Mouse (Mus musculus) ZHBTc4 (cell line): ENCODE results near the gene Vps52.
A peak's percentile ranks its signal among the peaks of the same experiment; 100 is the strongest.
"Not testable (repeated sequence)": the region's sequence is repeated elsewhere in the genome, so short reads cannot be mapped to it uniquely, and the experiment has no call there.

Experiments used
- DNase-seq: peaks from one replicate; pipeline ENCODE4 v3.0.0-alpha.2; 2011; ENCODE audit warnings: low read depth, low spot score

The Vps52 gene

DNA sequence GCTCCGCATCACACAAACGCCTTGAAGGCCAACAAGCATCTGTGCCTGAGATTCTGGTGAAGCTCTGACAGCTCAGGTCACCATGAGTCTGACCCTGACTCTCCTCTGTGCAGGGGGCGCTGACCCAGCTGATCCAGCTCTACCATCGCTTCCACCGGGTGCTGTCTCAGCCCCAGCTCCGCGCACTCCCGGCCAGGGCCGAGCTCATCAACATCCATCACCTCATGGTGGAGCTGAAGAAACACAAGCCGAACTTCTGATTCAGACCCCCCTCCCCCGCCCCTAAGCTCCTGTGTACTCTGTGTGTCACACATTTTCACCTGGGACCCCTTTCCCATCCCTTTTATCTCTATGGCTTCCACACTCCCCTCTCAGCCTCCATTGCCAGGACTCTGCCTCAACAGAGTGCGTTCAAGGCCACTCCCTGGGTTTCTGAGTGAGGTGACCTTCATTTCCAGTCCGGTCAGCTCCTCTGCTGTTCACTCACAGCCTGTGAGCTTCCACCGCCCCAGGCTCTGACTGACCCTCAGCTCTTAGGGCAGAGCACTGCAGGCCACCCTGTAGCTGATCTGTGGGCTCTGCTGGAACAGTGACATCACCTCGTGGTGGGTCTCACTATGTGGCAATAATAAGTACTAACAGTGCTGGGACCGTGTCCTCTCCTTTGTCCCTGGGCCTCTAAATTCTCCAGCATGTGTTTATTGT is 10.4 kb downstream of the Vps52 start:
- no peak for DNase-seq

DNA sequence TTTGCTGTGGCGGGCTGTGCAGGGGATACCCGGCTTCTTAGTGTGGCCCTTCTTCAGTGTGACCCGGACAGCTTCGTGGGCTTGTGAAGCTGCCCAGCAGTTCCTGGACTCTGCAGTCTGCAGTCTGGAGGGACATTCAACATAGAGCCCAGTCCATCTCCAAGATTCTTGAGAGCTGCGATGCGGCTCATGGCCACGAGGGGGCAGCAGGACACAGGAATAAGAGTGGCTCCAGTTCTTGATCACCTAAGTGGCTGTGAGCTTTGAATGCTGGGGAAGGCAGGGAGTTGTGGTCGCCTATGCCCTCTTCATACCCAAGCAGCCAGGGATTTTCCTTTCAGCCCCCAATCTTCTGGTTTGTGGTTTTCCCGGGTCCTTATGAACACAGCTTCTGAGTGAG is 12.9 kb downstream of the Vps52 start:
- peak; percentile 88 for DNase-seq

DNA sequence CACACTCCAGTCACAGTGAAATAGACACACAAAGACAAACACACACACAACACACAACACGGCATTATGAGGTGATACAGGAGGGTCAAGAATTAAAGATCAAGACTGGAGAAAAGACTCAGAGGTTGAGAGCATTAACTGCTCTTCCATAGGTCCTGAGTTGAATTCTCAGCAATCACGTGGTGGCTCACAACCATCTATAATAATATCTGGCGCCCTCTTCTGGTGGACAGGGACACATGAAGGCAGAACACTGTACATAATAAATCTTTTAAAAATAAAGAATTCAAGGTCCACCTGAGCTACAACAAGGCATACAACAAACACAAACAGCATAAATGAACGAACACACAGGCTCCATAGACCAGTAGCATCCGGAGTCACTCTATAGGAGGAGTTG is 13.3 kb downstream of the Vps52 start:
- DNase-seq = peak; percentile 88

DNA sequence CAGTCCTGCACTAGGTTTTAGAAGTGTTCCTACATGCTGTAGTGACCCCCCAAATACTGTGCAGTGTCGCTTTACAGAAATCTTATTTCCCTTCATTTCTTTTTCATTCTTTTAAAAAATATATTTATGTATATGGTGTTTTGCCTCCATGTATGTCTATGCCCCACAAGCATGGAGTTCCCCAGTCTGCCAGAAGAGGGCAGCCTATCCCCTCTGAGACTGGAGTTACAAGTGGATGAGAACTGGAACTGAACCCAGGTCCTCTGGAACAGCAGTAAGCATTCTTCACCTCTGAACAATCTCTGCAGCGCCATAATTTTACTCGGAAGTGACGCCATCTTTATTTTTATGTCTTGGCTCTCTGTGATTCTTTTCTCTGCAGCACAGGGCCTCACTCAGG is 13.8 kb downstream of the Vps52 start:
- peak; percentile 82 for DNase-seq

DNA sequence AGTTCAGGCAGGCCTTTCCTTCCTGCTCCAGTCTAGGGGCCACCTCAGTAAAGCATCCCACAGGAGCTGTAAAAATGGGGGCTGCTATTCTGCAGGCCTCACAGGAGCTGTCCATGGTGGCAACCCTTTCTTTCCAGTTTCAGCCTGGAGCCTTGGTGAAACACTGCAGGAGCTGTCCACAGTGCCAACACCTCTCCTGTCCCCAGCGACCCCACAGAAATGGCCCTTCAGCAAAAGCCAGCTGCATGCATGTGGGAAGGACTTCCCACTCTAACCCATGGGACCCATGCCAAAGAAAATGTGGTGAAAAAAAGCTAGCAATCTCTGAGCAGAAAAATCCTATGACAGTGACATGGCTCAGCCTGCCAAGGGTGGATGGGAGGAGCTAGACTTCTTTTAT is 17.1 kb downstream of the Vps52 start:
- peak; percentile 53 for DNase-seq

DNA sequence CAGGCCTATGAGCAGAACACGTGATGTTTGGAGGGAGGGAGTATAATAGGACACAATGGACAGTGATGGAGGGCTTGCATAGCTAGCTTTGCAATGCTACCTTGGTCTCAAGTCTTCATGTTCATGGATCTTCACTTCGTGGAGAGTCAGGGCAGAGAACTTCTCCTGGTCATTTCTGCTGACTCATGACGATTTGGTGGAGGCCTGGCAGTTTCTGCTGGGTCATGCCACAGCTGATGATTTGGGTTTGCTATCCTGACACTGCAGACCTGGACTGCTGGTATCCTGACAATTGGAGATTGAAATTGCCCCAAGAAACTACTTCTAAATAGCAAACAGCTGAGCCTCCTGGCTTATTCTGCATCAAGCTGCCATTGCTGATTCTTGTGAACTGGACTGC is 18.0 kb downstream of the Vps52 start:
- DNase-seq = no peak

DNA sequence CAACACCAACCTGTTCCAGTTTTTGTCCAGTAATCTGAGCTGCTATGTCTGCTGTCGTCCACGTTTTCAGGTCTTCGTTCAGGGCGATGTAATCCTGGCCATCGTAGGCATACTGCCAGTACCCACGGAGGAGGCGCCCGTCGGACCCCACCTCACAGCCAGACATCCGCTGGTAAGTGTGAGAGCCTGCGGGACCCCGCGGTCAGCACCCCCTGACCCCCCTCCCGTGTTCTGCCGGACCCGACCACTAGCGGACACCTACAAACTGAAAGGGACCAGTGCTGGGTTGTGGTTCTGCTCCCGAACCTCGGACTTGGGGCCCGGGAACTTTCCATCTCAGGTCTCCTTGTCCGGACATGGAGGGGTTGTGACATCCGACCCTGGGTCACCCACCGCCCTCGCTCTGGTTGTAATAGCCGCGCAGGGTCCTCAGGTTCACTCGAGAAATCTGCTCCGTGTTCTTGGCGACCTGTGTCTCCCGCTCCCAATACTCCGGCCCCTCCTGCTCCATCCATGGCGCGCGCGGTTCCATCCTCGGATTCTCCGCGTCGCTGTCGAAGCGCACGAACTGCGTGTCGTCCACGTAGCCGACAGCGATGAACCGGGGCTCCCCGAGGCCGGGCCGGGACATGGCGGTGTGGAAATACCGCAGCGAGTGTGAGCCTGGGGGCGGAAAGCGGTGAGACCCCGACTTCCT is 22.4 kb downstream of the Vps52 start:
- peak; percentile 24 for DNase-seq

DNA sequence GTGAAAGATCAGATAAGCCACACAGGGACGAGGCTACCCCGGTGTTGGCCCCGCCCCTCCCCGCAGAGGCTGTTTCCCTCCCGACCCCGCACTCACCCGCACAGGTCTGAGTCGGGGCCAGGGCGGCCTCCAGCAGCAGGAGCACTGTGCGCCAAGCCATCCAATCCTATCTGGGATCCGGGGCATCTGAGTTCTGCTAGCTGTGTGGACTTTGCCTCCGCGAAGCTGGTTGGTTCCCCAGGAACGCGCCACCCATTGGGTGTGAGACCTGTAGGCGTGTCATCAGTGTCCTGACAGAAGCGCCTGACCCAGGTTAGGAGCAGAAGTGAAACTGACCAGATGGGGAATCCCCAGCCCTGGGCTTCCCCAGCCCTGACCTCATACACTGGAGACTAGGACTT is 23.0 kb downstream of the Vps52 start:
- DNase-seq = peak; percentile 81

DNA sequence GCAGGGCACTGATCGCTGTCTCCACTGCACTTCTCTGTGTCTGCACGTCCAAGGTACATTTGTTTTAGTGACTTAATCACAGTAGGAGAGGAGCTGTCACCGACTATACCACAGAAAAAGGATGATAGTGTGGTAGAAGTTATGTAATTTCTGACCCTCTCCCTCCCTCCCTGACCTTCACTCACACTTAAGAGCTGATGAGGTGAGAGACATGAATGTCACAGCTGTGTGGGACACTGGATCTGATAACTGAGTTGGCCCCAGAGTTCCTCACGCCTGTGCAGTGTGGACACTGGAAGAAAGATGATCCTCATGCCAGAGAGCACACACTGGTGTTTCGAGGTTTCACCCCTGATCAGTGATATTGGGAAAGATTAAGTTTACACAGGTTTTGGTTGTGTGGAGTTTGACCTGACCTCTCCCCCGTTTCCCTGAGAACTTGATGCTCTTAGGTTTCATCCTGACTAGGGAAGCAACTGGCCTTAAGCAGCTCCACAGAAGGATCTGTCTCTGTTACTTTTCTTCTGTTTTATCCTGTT is 24.0 kb downstream of the Vps52 start:
- no peak for DNase-seq

DNA sequence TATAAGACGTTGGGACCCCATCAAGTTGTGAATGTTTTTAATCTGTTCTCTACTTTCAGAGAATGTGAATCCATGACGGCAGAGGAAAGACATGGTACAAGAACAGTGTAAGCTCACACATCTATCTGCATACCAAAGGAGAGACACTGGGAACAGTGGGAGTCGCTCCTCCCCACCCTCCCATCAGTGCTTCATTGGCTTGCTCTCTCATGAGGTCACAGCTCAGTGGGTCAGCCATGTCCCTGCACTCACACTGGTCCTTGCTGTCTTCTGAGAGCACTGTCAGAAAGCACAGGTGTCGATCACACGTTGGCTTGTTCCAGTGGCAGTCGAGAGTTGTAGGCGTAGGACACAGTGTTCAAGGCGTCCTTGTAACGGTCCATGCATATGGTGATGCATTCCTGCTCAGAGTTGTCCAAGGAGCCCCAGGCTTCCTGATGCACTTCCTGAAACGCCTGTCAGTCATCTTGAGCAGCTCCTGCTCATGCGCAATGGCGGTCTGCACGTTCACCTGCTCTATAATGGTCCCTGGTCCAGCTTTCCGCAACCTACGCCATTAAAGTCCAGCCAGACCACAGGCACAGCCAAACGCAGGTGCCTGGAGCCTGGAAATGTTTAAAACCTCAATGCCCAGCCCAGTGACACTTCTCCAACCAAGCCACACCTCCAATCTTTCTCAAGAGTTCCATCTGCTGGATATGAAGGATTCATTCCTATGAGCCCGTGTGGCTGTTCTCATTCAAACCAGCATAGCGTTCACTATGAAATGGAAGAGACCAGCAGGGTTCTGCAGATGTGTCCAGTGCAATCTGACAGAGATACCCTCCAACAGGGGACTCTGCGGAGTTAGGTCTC is 24.8 kb downstream of the Vps52 start:
- peak; percentile 77 for DNase-seq

DNA sequence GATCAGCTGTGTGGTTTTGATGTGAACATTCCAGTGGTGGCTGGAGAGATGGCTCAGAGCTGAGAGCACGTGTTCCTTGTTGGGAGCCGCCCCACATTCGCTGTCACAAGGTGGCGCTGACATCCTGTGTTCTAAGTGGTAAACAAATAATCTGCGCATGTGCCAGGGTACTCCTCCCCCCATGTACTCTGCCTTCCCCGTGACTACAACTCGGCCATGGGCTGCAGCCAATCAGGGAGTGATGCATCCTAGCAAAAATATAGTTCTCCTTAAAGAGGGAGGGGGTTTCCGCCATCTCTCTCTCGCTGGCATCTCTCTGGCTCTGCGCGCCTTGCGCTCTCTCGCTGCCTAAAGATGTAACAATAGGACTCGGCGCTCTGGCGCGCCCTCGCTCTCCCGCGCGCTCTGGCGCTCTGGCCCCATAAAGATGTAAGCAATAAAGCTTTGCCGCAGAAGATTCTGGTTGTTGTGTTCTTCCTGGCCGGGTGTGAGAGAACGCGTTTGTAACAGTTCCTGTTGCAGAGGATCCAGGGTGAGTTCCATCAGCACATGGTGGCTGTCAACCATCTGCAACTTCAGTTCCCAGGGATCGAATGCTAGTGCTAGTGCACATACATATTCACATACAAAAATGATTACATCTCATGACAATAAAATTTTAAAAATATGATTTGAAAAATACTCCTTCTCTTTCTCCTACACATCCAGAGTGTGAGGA is 25.7 kb downstream of the Vps52 start:
- peak; percentile 98 for DNase-seq

DNA sequence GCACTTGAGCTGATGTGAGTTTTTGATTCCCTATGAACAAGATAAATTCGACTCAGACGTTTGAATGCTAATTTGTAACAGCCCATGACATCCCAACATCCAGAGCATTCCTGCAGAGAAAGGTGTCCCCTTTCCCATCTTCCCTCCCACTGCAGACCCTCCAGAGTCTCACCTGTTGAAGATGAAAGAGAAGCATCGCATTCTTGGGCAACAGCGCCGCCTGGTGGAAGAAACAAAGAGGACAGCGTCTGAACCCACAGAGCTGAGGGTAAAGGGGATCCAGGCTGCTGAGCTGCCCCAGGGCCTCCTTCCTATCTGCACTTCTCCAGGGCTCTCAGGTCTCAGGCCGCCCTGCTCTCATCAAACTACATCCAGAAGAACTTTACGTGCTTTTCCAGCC is 26.5 kb downstream of the Vps52 start:
- peak; percentile 71 for DNase-seq

DNA sequence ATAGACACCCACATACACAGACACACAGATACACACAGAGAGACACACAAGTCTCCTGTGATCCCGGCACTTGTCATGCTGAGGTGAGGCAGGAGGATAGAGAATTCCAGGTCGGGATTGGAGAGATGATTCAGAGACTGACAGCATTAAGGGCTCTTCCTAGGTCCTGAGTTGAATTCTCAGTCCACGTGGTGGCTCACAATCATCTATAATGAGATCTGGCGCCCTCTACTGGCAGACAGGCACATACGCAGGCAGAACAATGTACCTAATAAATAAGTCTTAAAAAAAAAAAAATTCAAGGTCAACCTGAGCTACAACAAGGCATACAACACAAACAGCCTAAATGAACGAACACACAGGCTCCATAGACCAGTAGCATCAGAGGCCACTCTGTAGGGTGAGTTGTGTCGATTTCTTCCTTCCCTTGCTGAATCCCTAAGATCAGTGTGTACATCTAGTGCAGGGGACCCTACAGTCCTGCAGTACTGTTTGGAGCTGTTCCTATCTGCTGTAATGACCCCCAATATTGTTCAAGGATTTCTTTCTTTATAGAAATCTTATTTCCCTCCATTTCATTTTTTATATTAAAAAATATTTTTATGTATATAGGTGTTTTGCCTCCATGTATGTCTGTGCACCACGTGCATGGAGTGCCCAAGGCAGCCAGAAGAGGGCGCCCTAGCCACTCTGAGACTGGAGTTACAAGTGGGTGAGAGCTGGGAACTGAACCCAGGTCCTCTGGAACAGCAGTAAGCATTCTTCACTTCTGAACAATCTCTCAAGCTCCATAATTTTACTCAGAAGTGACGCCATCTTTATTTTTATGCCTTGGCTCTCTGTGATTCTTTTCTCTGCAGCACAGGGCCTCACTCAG is 36.4 kb downstream of the Vps52 start:
- DNase-seq = peak; percentile 92

DNA sequence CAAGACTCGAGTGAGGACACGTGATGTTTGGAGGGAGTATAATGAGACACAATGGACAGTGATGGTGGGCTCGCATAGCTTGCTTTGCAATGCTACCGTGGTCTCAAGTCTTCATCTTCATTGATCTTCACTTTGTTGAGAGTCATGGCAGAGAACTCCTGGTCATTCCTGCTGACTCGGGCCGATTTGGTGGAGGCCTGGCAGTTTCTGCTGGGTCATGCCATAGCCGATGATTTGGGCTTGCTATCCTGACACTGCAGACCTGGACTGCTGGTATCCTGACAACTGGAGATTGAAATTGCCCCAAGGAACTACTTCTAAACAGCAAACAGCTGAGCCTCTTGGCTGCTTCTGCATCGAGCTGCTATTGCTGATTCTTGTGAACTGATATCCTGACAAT is 39.3 kb downstream of the Vps52 start:
- no peak for DNase-seq

DNA sequence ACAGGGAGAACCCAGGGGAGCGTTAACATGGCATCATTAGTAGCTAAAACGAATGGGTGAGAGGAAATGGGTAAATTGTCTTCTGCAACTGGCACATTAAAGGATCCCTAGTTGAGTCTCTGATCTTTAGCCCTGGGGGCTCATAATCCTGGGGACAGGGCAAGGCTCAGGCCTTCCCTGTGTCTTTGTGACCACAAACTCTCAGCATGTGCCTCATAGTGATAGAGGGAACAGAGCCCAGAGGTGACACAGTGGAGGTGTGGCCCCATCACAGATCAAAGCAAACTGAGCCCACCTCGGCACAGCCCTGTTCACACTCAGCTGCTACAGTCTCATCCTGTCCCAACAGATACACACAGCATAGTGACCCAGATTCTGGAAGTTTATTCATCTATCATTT is 40.0 kb downstream of the Vps52 start:
- no peak for DNase-seq

DNA sequence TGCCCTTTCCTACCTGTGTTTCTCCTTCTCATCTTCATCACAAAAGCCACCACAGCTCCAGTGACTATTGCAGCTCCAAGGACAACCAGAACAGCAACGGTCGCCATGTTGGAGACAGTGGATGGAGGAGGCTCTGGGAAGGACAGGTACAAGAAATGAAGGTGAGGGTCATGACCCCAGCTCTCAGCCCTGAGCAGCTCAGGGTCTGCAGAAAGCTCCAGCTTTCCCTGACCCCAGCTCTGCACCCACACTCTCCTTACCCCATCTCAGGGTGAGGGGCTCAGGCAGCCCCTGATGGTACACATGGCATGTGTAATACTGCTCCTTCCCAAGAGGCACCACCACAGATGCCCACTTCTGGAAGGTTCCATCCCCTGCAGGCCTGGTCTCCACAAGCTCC is 41.4 kb downstream of the Vps52 start:
- not testable (repeated sequence) for DNase-seq

DNA sequence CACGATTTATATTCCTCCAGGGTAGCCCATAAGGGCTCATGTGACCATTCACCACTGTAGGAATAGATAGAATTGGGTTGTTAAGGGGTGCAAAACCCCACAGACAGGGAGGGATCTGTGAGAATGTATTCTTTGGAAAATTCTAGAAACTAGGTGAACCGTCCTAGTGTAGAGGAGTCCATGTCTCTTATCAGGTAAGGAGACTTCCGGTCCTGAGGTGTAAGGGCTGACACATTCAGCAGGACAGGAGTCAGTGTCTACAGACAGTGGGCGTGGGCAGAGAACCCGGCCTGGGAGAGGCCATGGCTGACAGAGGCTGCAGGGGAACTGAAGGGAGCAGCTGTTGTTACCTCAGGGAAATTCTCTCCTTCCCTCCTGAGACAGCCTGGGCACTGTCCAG is 43.1 kb downstream of the Vps52 start:
- not testable (repeated sequence) for DNase-seq

DNA sequence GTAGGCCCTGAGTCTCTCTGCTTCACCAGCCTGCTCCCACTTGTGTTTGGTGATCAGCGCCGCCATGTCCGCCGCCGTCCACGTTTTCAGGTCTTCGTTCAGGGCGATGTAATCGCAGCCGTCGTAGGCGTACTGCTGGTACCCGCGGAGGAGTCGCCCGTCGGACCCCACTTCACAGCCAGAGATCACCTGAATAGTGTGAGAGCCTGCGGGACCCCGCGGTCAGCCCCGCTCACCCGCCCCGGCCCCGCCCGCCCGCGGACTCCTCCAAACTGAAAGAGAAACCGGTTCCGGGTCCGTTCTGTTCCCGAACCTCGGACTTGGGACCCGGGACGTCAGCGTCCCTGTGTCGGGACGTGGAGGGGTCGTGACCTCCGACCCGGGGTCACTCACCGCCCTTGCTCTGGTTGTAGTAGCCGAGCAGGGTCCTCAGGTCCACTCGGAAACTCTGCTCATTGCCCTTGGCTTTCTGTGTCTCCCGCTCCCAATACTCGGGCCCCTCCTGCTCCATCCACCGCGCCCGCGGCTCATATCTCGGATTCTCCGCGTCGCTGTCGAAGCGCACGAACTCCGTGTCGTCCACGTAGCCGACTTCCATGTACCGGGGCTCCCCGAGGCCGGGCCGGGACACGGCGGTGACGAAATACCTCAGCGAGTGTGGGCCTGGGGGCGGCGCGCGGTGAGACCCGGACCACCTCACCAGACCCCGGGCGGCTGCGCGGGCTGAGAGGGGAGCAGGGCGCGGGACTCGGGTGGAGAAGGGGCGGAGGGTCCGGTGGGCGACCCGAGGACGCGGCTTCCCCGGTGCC is 43.9 kb downstream of the Vps52 start:
- peak; percentile 49 for DNase-seq

DNA sequence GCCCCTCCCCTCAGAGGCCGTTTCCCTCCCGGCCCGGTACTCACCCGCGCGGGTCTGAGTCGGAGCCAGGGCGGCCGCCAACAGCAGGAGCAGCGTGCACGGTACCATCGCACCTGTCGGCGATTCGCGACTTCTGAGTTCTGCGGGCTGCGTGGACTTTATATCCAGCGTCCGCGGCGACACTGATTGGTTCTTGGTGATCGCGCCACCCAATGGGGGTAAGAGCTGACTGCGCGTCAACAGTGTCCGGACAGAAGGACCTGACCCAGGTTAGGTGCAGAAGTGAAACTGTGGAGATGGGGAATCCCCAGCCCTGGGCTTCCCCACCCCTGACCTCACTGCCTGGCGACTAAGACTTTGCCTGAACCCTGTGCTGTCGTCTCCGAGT is 44.5 kb downstream of the Vps52 start, which contains the start of gene H2-K1:
TSS of gene H2-K1 (minus strand) at position 198 of the 388 bp plus-strand sequence.
- DNase-seq = peak; percentile 84

DNA sequence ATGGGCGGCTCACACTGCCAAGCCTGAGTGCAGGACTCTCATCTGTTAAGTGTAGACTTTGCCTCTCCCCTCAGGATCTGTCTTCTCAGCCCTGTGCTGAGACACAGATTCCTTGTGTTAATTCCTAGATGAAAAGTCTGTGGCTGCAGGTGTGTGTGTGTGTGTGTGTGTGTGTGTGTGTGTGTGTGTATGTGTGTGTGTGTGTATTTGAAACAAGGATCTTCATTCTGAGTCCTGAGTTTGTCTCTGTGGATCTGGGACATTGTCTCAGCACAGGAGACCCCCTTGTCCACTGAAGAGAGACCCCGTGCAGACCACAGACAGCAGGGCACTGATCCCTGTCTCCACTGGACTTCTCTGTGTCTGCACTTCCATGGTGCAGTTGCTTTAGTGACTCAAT is 45.2 kb downstream of the Vps52 start:
- not testable (repeated sequence) for DNase-seq
